Mouse (Mus musculus) c-Kit-positive CD71-negative TER-119-negative erythroid progenitor cells, embryonic 14.5 days (primary cell): ENCODE data around the gene Paxx.
A peak's percentile ranks its signal among the peaks of the same experiment; 100 is the strongest.

Experiments used
- DNase-seq: peaks from one replicate; pipeline ENCODE4 v3.0.0-alpha.2; 2013; ENCODE audit warnings: low read depth

Paxx gene

GRCm38 (mm10) chr2:25460551-25461309 lies at the start of gene Paxx:
Paxx (minus strand) TSS chr2:25461094.
- peak; percentile 98 for DNase-seq

- no peak for DNase-seq
These were observed 49.0 kb upstream of the Paxx start for GRCm38 (mm10) chr2:25509912-25510311.

- peak; percentile 31 for DNase-seq
These were observed 46.1 kb upstream of the Paxx start for GRCm38 (mm10) chr2:25506964-25507363.

GRCm38 (mm10) chr2:25505860-25506259 lies 45.0 kb upstream of the Paxx start:
- no peak for DNase-seq

- DNase-seq: no peak
These were observed 44.1 kb upstream of the Paxx start for GRCm38 (mm10) chr2:25505000-25505399.

- DNase-seq: no peak
These were observed 43.6 kb upstream of the Paxx start for GRCm38 (mm10) chr2:25504538-25504937.

GRCm38 (mm10) chr2:25502726-25503125 lies 41.8 kb upstream of the Paxx start:
- peak; percentile 36 for DNase-seq

GRCm38 (mm10) chr2:25501593-25502486 lies 40.9 kb upstream of the Paxx start, which contains the start of gene C8g:
C8g (minus strand) TSS chr2:25501719.
- no peak for DNase-seq

GRCm38 (mm10) chr2:25500576-25501405 lies 39.9 kb upstream of the Paxx start, which contains the start of gene Fbxw5:
Fbxw5 (plus strand) TSS chr2:25500750.
- DNase-seq: peak; percentile 91

- no peak for DNase-seq
These were observed 39.2 kb upstream of the Paxx start for GRCm38 (mm10) chr2:25500071-25500575.

- no peak for DNase-seq
These were observed 38.0 kb upstream of the Paxx start for GRCm38 (mm10) chr2:25498622-25499478.

GRCm38 (mm10) chr2:25497846-25498575 lies 37.1 kb upstream of the Paxx start:
- DNase-seq: no peak

GRCm38 (mm10) chr2:25496462-25496861 lies 35.6 kb upstream of the Paxx start:
- no peak for DNase-seq

- DNase-seq: no peak
These were observed 32.6 kb upstream of the Paxx start, which contains the start of gene Lcn12 for GRCm38 (mm10) chr2:25493476-25493961. Lcn12 (minus strand) TSS chr2:25493911.

- DNase-seq: no peak
These were observed 32.1 kb upstream of the Paxx start for GRCm38 (mm10) chr2:25492988-25493387.

- no peak for DNase-seq
These were observed 27.8 kb upstream of the Paxx start for GRCm38 (mm10) chr2:25488671-25489068.

- DNase-seq: no peak
These were observed 27.2 kb upstream of the Paxx start for GRCm38 (mm10) chr2:25487965-25488670.

- no peak for DNase-seq
These were observed 24.2 kb upstream of the Paxx start for GRCm38 (mm10) chr2:25484901-25485647.
